Mouse (Mus musculus) ES-E14 (cell line): Measurements from ENCODE around the gene Avpr1a. TPM values are rescaled to one million over a fixed set of nuclear protein-coding genes. Genes with fewer than 3 reads are reported as not detected.
A peak's percentile ranks its signal among the peaks of the same experiment; 100 is the strongest.

Experiments
- DNase-seq: peaks from one replicate; pipeline ENCODE4 v3.0.0-alpha.2; 2013; ENCODE audit warnings: low read depth, low spot score
- H3K27ac ChIP-seq: 2 replicates; pipeline ENCODE4 v1.5.1; 2012; ENCODE audit warnings: low read depth, mild to moderate bottlenecking, low read length, moderate library complexity, mixed read lengths; ENCODE audit not compliant: poor library complexity, insufficient read depth, severe bottlenecking
- H3K36me3 ChIP-seq: 2 replicates; pipeline ENCODE4 v1.6.1; 2012; ENCODE audit warnings: mild to moderate bottlenecking, low read length, moderate library complexity, mixed read lengths; ENCODE audit not compliant: control insufficient read depth, poor library complexity, insufficient read depth, severe bottlenecking
- H3K4me1 ChIP-seq, 2 experiments: fragments of 150-350 bp in 1 of 2; sonication (generic) in 1 of 2; 2 replicates each; pipeline ENCODE4 v1.6.1; 2012; ENCODE audit warnings: low read length in 2 of 2, mild to moderate bottlenecking in 1 of 2, mixed read lengths in 1 of 2; ENCODE audit not compliant: control insufficient read depth in 2 of 2, insufficient read depth in 2 of 2, poor library complexity in 1 of 2
- H3K4me3 ChIP-seq, 2 experiments: fragments of 150-350 bp in 1 of 2; sonication (generic) in 1 of 2; 2 replicates each; pipeline ENCODE4 v1.5.1; 2012; ENCODE audit warnings: low read length in 2 of 2, low read depth in 1 of 2, mild to moderate bottlenecking in 1 of 2, mixed read lengths in 1 of 2; ENCODE audit not compliant: insufficient read depth in 1 of 2, poor library complexity in 1 of 2, severe bottlenecking in 1 of 2
- H3K9ac ChIP-seq: 2 replicates; pipeline ENCODE4 v1.6.1; 2012; ENCODE audit warnings: low read depth, mild to moderate bottlenecking, low read length, mixed read lengths; ENCODE audit not compliant: poor library complexity, insufficient read depth, severe bottlenecking
- H3K9me3 ChIP-seq: fragments of 150-350 bp; sonication (generic); 2 replicates; pipeline ENCODE4 v1.6.1; 2012; ENCODE audit warnings: low read depth, mild to moderate bottlenecking, low read length; ENCODE audit not compliant: control insufficient read depth, insufficient read depth
- CHD2 ChIP-seq: IDR thresholded peaks from 2 replicates; pipeline ENCODE4 v1.6.1; 2014; ENCODE audit warnings: mild to moderate bottlenecking, low read depth, low read length, inconsistent platforms
- HCFC1 ChIP-seq: IDR thresholded peaks from 2 replicates; pipeline ENCODE4 v1.6.1; 2012; ENCODE audit warnings: low read length, inconsistent platforms, borderline replicate concordance; ENCODE audit not compliant: insufficient read depth
- MAFK ChIP-seq: IDR thresholded peaks from 2 replicates; pipeline ENCODE4 v1.6.1; 2014; ENCODE audit warnings: mild to moderate bottlenecking, low read depth, low read length, inconsistent platforms; ENCODE audit not compliant: insufficient read depth
- ZC3H11A ChIP-seq: IDR thresholded peaks from 2 replicates; pipeline ENCODE4 v1.6.1; 2012; ENCODE audit warnings: low read depth, mild to moderate bottlenecking, inconsistent platforms, low read length, borderline replicate concordance
- ZNF384 ChIP-seq: IDR thresholded peaks from 2 replicates; pipeline ENCODE4 v1.6.1; 2012; ENCODE audit warnings: low read depth, low read length, inconsistent platforms
- in situ Hi-C, 2 experiments: fragments of 600-800 bp; cut with MboI; formaldehyde crosslinking; loops; one replicate each; pipeline ENCODE4 v1.15.1; 2025; ENCODE audit warnings: low sequenced_read_pairs in 2 of 2, inconsistent platforms in 1 of 2; ENCODE audit not compliant: unreplicated experiment in 2 of 2
- total RNA-seq: library from RNA; depleted of rRNA; stranded (reverse); fragments of 300-350 nt; gene quantifications from 2 replicates; pipeline ENCODE4 v1.2.3, GENCODE M21; 2012

Avpr1a gene
- total RNA-seq, 1 experiment, result 0.40 TPM

DNA sequence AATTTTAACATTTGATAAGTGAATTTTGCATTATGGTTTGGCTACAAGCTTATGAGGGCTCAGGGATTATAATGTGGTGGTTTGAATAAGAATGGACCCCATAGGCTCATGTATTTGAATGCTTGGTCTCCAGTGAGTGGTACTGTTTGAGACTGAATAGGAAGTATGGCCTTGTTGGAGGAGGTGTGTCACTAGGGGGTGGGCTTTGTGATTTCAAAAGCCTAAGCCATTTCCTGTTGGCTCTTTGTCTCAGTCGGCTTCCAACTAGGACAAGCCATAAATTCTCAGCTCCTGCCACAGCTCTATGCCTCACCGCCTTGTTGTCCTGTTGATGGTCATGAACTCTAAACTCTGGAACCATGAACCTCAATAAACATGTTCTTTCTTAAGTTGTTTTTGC lies 37.5 kb upstream of the Avpr1a start:
- Histone ChIP-seq H3K36me3 (no peaks in the 10 kb centered on the region), H3K9ac (no peak overlapping the region), H3K4me3 (no peak overlapping the region), H3K27ac (peak overlapping the region; percentile 31; the same call in 1 of the 2 replicates), H3K9me3 (no peaks in the 10 kb centered on the region), H3K4me1 (peaks cover 2 to 6% of the 10 kb centered on the region in 2 experiments; a peak in 3 of 4 replicates)
- TF ChIP-seq CHD2 (no peak), ZC3H11A (no peak), MAFK (no peak), ZNF384 (no peak), HCFC1 (no peak)
- peak; percentile 22 for DNase-seq
- in situ Hi-C loops, result no loop called here

DNA sequence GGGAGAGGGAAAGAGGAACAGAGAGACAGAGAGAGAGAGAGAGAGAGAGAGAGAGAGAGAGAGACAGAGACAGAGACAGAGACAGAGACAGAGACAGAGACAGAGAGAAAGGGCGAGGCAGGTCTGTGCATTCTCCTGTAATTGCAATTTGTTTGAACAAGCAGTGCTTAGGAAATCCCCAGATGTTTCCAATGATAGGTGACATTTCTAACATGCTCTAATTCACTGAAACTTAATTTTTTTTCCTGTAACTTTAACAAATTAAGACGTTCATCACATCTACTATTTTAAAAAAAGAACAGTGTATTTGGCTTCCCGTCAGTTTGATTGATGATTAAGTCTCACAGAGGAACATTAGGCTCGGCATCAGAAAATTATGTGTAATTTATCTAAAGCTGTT lies 15.6 kb upstream of the Avpr1a start:
- TF ChIP-seq ZNF384 (no peak), HCFC1 (no peak), ZC3H11A (no peak), CHD2 (no peak), MAFK (no peak)
- in situ Hi-C loops, result no loop called here
- Histone ChIP-seq H3K4me1 (no peaks in the 10 kb centered on the region), H3K27ac (no peak overlapping the region), H3K36me3 (no peaks in the 10 kb centered on the region), H3K9me3 (no peaks in the 10 kb centered on the region), H3K4me3 (no peak overlapping the region), H3K9ac (no peak overlapping the region)
- DNase-seq, result no peak

DNA sequence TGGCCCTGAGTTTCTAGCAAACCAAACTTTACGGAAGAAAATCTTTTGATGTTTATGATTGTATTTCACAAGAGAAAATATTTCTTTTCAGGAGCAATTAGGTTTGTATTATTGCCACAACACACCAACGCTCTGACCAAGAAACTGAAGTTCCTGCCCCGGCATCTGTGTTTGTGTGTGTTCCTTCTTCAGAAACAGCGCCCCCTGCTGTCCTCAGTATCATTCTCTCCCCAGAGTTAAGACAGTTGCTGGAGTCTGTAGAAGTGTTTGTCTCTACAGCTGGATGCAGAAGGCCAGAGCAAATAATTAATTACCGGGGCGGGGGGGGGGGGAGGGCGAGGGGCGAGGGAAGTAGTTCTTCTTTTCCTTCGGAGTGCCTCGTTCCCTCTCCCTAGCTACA lies 1.0 kb upstream of the Avpr1a start:
- Histone ChIP-seq H3K9ac (no peak overlapping the region), H3K4me3 (no peak overlapping the region), H3K9me3 (no peaks in the 10 kb centered on the region), H3K4me1 (peaks cover 0 to 8% of the 10 kb centered on the region in 2 experiments; a peak in 1 of 4 replicates), H3K27ac (no peak overlapping the region), H3K36me3 (no peaks in the 10 kb centered on the region)
- peak; percentile 85 for DNase-seq
- in situ Hi-C loops, result no loop called here
- TF ChIP-seq ZC3H11A (peak; percentile 11; the same call in 1 of the 2 replicates), ZNF384 (no peak)

DNA sequence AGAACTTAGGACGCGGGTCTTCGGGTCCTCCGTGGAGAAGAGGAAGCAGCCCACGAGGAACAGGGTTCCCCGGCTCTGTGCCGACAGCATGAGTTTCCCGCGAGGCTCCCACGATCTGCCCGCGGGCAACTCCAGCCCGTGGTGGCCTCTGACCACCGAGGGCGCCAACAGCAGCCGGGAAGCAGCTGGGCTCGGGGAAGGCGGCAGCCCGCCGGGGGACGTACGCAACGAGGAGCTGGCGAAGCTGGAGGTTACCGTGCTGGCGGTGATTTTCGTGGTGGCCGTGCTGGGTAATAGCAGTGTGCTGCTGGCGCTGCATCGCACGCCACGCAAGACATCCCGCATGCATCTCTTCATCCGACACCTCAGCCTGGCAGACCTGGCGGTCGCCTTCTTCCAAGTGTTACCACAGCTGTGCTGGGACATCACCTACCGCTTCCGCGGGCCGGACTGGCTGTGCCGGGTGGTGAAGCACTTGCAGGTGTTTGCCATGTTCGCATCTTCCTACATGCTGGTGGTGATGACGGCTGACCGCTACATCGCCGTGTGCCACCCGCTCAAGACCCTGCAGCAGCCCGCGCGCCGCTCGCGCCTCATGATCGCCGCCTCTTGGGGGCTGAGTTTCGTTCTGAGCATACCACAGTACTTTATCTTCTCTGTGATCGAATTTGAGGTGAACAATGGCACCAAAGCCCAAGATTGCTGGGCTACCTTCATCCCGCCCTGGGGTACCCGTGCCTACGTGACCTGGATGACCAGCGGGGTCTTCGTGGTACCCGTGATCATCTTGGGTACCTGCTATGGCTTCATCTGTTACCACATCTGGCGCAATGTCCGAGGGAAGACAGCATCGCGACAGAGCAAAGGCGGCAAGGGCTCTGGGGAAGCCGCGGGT lies 665 bp downstream of the Avpr1a start:
- Histone ChIP-seq H3K4me1 (peaks cover 0 to 8% of the 10 kb centered on the region in 2 experiments; a peak in 1 of 4 replicates), H3K4me3 (peak overlapping the region; percentile 45 to 57), H3K27ac (no peak overlapping the region), H3K9ac (no peak overlapping the region), H3K9me3 (no peaks in the 10 kb centered on the region), H3K36me3 (no peaks in the 10 kb centered on the region)
- in situ Hi-C loops, result no loop called here
- DNase-seq, result no peak
- TF ChIP-seq HCFC1, result no peak
- no peak for TF ChIP-seq ZC3H11A
- TF ChIP-seq MAFK, result no peak
- no peak for TF ChIP-seq ZNF384
- TF ChIP-seq CHD2, result no peak
